Mouse (Mus musculus): ENCODE results near the gene Rec114. TPM values are rescaled to one million over a fixed set of nuclear protein-coding genes. Genes with fewer than 3 reads are reported as not detected.

Rec114 gene
- polyA plus RNA-seq, 1 experiment from 2014 or later: 1.5 TPM

DNA sequence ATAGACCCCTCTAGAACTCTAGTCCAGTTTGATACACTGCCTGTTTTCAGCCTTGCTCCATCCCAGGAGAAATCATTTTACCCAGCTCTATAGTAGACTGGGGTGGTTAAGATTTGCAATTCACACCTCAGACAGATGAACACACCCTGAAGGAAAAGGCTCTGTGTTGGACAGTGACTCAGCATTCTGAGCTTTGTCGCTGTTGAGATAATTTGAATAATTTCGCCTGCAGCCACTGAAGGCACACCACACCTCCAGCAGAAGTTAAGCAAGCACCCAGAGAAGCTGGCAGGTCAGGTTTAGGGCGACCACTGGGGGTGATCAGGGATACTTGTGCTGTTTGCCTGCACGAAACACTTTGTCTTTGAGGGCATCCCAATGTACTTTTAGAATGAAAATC is 4.4 kb upstream of the Rec114 start:
- no peak overlapping the region for H3K4me2 ChIP-seq
- no peaks in the 10 kb centered on the region for H3K36me3 ChIP-seq
- no peak overlapping the region for H3K9ac ChIP-seq
- no peak overlapping the region for H3K27ac ChIP-seq (replicated peaks)
- peaks cover 8% of the 10 kb centered on the region for H3K4me1 ChIP-seq (replicated peaks)
- WGBS: 63% methylated on average over 4 of the region's 4 CpGs
- no peak for ATAC-seq (ENCODE audit: low read depth)
- H3K9me3 ChIP-seq: no peaks in the 10 kb centered on the region
- no peaks in the 10 kb centered on the region for H3K27me3 ChIP-seq
- no peak overlapping the region for H3K4me3 ChIP-seq

- Histone ChIP-seq H3K27me3 (no peaks in the 10 kb centered on the region), H3K4me3 (no peak overlapping the region), H3K9ac (no peak overlapping the region; the same call in 1 of the 2 replicates), H3K4me2 (peak overlapping the region; percentile 31; the same call in 1 of the 2 replicates), H3K27ac (replicated peaks) (peak overlapping the region; percentile 4), H3K36me3 (no peaks in the 10 kb centered on the region), H3K4me1 (replicated peaks) (peaks cover 8% of the 10 kb centered on the region), H3K9me3 (no peaks in the 10 kb centered on the region)
- ATAC-seq (ENCODE audit: low read depth): peak; percentile 88
- WGBS: 10% methylated on average over 6 of the region's 6 CpGs
These were observed 3.6 kb upstream of the Rec114 start for GRCm38 (mm10) chr9:58747328-58747755.

GRCm38 (mm10) chr9:58742692-58743091 is 1.1 kb downstream of the Rec114 start:
- no peak overlapping the region for H3K4me2 ChIP-seq
- 91% methylated on average over 2 of the region's 2 CpGs for WGBS
- peaks cover 7% of the 10 kb centered on the region for H3K4me1 ChIP-seq (replicated peaks)
- H3K9me3 ChIP-seq: no peaks in the 10 kb centered on the region
- no peaks in the 10 kb centered on the region for H3K36me3 ChIP-seq
- no peak overlapping the region for H3K27ac ChIP-seq (replicated peaks)
- no peaks in the 10 kb centered on the region for H3K27me3 ChIP-seq
- H3K9ac ChIP-seq: no peak overlapping the region
- no peak for ATAC-seq (ENCODE audit: low read depth)
- H3K4me3 ChIP-seq: no peak overlapping the region

DNA sequence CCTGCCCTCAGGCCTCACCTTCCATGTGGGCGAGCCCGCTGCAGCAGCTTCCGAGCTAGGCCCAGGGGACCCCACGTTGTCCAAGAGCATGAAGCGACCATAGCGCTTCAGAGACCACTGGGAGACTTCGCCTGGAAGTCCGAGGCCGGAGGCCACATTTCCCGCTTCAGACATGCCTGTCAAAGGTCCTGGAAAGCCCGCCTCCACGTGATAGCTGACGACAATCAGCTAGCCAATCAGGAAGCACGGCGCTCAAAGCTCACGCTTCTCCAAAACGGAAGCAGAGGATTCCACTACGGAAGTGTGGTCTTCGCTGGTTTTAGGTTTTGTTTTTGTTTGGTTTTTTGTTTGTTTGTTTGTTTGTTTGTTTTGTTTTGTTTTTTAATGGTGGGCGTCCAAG is 2.4 kb downstream of the Rec114 start:
- H3K27ac ChIP-seq (replicated peaks): no peak overlapping the region
- no peak overlapping the region for H3K4me2 ChIP-seq
- H3K4me3 ChIP-seq: no peak overlapping the region
- no peaks in the 10 kb centered on the region; the same call in 1 of the 2 replicates for H3K4me1 ChIP-seq (replicated peaks)
- 81% methylated on average over 20 of the region's 20 CpGs for WGBS
- no peak overlapping the region for H3K9ac ChIP-seq
- ATAC-seq (ENCODE audit: low read depth): no peak
- no peaks in the 10 kb centered on the region for H3K9me3 ChIP-seq
- no peaks in the 10 kb centered on the region for H3K27me3 ChIP-seq
- no peaks in the 10 kb centered on the region for H3K36me3 ChIP-seq

DNA sequence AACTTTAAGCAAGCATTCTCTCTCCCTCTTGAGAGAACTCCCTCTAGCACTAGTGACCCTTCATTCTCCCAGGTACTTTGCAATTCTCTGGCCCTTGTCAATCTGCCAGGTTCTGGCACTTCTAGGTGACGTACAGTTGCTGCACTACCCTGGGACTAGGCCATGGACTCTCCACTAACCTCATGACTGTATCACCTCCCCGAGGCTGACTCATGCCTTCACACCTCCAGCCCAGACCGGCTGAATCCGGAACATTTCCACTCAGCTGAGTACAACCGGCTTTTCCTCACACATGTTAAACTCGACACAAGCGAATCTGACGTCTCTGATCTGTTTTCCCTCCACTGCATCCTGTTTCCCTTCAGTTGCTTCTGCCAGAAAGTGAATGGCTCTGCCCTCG is 4.0 kb downstream of the Rec114 start:
- H3K36me3 ChIP-seq: no peaks in the 10 kb centered on the region
- H3K4me1 ChIP-seq (replicated peaks): no peaks in the 10 kb centered on the region
- H3K9me3 ChIP-seq: no peaks in the 10 kb centered on the region
- H3K4me2 ChIP-seq: no peak overlapping the region
- WGBS: 77% methylated on average over 9 of the region's 9 CpGs
- no peak for ATAC-seq (ENCODE audit: low read depth)
- no peaks in the 10 kb centered on the region for H3K27me3 ChIP-seq
- H3K9ac ChIP-seq: no peak overlapping the region
- H3K4me3 ChIP-seq: no peak overlapping the region
- H3K27ac ChIP-seq (replicated peaks): no peak overlapping the region

- Histone ChIP-seq H3K4me2 (no peak overlapping the region), H3K9me3 (no peaks in the 10 kb centered on the region), H3K27ac (replicated peaks) (no peak overlapping the region), H3K4me1 (replicated peaks) (no peaks in the 10 kb centered on the region), H3K27me3 (no peaks in the 10 kb centered on the region), H3K36me3 (no peaks in the 10 kb centered on the region), H3K9ac (no peak overlapping the region), H3K4me3 (no peak overlapping the region)
- no peak for ATAC-seq (ENCODE audit: low read depth)
- WGBS: 87% methylated on average over 11 of the region's 11 CpGs
These were observed 20.6 kb downstream of the Rec114 start for GRCm38 (mm10) chr9:58723165-58723564.

DNA sequence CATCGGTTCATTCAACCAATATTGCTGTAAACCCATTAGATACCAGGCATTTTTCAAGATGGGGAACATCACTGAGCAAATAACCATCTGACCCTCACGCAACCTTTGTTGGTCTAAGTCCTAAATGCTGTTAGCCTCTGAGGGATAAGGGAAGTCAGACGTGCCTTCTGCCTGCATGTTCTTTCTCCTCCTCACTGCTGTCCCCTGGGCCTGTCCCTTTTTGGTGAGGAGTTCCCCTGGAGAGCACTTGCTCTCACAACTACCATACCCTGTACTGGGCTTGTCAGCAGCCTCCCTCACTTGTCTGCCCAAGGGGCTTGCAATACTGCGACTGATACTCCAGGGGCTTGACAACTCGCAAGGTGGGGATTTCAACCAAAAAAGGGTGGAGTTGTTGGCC is 21.6 kb downstream of the Rec114 start:
- Histone ChIP-seq H3K9me3 (no peaks in the 10 kb centered on the region), H3K4me3 (no peak overlapping the region), H3K27me3 (no peaks in the 10 kb centered on the region), H3K4me1 (replicated peaks) (no peaks in the 10 kb centered on the region), H3K27ac (replicated peaks) (no peak overlapping the region), H3K4me2 (no peak overlapping the region), H3K9ac (no peak overlapping the region), H3K36me3 (no peaks in the 10 kb centered on the region)
- WGBS: 78% methylated on average over 5 of the region's 5 CpGs
- no peak for ATAC-seq (ENCODE audit: low read depth)

- WGBS: 83% methylated on average over 7 of the region's 7 CpGs
- ATAC-seq (ENCODE audit: low read depth): no peak
- Histone ChIP-seq H3K9ac (no peak overlapping the region), H3K36me3 (no peaks in the 10 kb centered on the region), H3K4me2 (no peak overlapping the region), H3K27ac (replicated peaks) (no peak overlapping the region), H3K4me1 (replicated peaks) (no peaks in the 10 kb centered on the region), H3K27me3 (no peaks in the 10 kb centered on the region), H3K9me3 (no peaks in the 10 kb centered on the region), H3K4me3 (no peak overlapping the region)
These were observed 22.7 kb downstream of the Rec114 start for GRCm38 (mm10) chr9:58721021-58721420.

DNA sequence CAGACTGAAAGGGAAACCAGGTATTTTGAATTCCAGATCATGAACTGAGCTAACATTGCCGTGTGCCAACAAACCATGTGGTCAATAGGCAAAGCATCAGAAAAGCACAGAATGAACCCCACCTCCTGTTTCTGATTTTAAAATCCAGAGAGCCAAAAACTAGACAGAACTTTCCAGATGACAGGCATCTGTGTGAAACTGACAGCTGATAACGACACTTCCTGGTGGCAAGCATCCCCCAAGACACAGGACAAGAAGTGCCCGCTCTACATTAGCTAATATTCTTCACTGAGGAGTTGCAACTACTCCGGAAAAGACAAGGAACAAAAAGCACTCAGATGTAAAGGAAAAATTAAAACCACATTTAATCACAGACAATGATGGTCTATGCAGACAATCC is 23.6 kb downstream of the Rec114 start:
- H3K9me3 ChIP-seq: no peaks in the 10 kb centered on the region
- no peak overlapping the region for H3K27ac ChIP-seq (replicated peaks)
- no peak for ATAC-seq (ENCODE audit: low read depth)
- H3K4me1 ChIP-seq (replicated peaks): no peaks in the 10 kb centered on the region
- H3K9ac ChIP-seq: no peak overlapping the region
- WGBS: 87% methylated on average over 4 of the region's 4 CpGs
- no peaks in the 10 kb centered on the region for H3K27me3 ChIP-seq
- no peaks in the 10 kb centered on the region for H3K36me3 ChIP-seq
- H3K4me2 ChIP-seq: no peak overlapping the region
- H3K4me3 ChIP-seq: no peak overlapping the region

DNA sequence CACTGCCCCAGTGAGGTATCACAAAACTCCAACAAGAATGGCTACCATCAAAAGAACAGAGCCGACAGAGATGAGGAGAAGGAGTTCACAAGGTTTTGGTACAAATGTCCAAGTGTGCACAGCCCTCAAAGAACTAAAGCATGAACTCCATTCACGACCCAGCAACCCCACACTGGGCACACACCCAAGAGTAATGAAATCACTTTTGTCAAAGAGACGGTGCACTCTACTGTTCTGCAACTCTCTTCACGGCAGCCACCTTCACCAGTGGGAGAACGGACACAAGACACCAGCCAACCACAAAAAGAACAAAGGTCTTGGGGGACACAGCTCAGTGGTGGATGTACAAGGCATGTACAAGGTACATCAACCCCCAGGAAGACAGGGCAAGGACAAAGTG is 24.3 kb downstream of the Rec114 start:
- no peaks in the 10 kb centered on the region for H3K4me1 ChIP-seq (replicated peaks)
- ATAC-seq (ENCODE audit: low read depth): no peak
- H3K4me3 ChIP-seq: no peak overlapping the region
- 61% methylated on average over 5 of the region's 5 CpGs for WGBS
- H3K36me3 ChIP-seq: no peaks in the 10 kb centered on the region
- no peaks in the 10 kb centered on the region for H3K27me3 ChIP-seq
- no peak overlapping the region for H3K9ac ChIP-seq
- no peaks in the 10 kb centered on the region for H3K9me3 ChIP-seq
- H3K27ac ChIP-seq (replicated peaks): no peak overlapping the region
- no peak overlapping the region for H3K4me2 ChIP-seq

DNA sequence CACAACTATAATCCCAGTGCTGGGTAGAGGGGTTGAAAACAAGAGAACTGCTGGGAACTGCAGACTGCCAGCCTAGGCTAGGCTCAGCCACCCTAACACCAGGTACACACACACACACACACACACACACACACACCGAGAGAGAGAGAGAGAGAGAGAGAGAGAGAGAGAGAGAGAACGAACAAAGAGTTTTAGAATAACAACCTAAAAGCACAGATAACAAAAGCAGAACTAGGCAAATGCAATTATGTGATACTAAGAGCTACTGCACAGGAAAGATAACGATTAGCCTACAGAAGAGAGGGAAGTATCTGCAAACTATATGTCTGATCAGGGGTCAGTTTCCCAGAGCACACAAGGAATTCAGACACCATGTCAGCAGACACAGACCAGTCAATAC is 24.8 kb downstream of the Rec114 start:
- WGBS: 86% methylated on average over 3 of the region's 3 CpGs
- no peaks in the 10 kb centered on the region for H3K4me1 ChIP-seq (replicated peaks)
- no peaks in the 10 kb centered on the region for H3K36me3 ChIP-seq
- no peak overlapping the region for H3K4me3 ChIP-seq
- H3K27ac ChIP-seq (replicated peaks): no peak overlapping the region
- no peak for ATAC-seq (ENCODE audit: low read depth)
- no peak overlapping the region for H3K4me2 ChIP-seq
- H3K9ac ChIP-seq: no peak overlapping the region
- H3K27me3 ChIP-seq: no peaks in the 10 kb centered on the region
- no peaks in the 10 kb centered on the region for H3K9me3 ChIP-seq

DNA sequence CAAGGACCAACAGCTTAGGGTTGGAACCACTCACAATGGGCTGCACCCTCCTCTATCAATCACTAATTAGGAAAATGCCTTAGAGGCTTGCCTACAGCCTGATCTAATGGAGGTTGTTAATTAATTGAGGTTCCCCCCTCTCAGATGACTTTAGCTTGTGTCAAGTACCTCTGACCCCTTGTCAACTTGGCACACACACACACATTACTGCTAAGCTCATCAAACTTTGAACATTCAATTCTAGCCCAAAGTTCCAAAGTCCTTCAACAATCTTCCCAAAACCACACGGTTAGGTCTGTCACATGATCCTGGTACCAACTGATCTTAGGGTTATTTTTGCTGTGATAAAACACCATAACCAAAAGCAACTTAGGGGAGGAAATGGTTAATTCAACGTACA is 26.9 kb downstream of the Rec114 start:
- H3K27ac ChIP-seq (replicated peaks): no peak overlapping the region
- H3K36me3 ChIP-seq: no peaks in the 10 kb centered on the region
- no peaks in the 10 kb centered on the region for H3K4me1 ChIP-seq (replicated peaks)
- no peaks in the 10 kb centered on the region for H3K9me3 ChIP-seq
- H3K27me3 ChIP-seq: no peaks in the 10 kb centered on the region
- H3K4me3 ChIP-seq: no peak overlapping the region
- H3K9ac ChIP-seq: no peak overlapping the region
- WGBS: 58% methylated on average over 2 of the region's 2 CpGs
- ATAC-seq (ENCODE audit: low read depth): no peak
- no peak overlapping the region for H3K4me2 ChIP-seq

DNA sequence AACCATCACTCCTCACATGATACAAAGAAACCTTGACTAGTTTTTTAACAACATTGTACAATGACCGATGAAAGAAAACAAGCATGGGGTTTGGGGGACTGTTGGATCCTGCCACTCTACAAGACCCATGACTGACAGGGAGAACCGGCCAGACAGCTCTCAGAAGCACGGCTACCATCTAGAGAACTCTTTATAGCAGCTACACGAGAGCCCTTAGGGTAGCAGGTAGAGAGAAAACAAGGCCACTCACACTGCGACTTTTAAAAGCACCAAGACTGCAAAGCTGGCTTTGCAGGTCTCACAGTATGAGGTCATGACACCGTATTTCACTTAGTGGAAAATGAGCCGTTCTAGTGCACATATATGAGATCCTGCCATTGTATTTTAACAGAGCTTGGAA is 33.1 kb downstream of the Rec114 start:
- no peaks in the 10 kb centered on the region for H3K4me1 ChIP-seq (replicated peaks)
- 74% methylated on average over 7 of the region's 7 CpGs for WGBS
- H3K27ac ChIP-seq (replicated peaks): no peak overlapping the region

More for the DNA sequence above, 33.1 kb downstream of the Rec114 start:
- Histone ChIP-seq H3K36me3 (no peaks in the 10 kb centered on the region), H3K4me3 (no peak overlapping the region), H3K4me2 (no peak overlapping the region), H3K27me3 (no peaks in the 10 kb centered on the region), H3K9ac (no peak overlapping the region), H3K9me3 (no peaks in the 10 kb centered on the region)
- no peak for ATAC-seq (ENCODE audit: low read depth)

All from neural tube, embryonic 13.5 days (tissue).